Mouse (Mus musculus) forebrain, postnatal 0 days (tissue): ENCODE results near the gene Nrarp. TPM values are rescaled to one million over a fixed set of nuclear protein-coding genes. Genes with fewer than 3 reads are reported as not detected.

Source experiments
- ATAC-seq: fragments of 200-750 bp; cut with Nextera tagmentation; 2 replicates; pipeline ENCODE4 v1.8.0; 2017; ENCODE audit warnings: mild to moderate bottlenecking, moderate library complexity
- DNase-seq: peaks from one replicate; pipeline ENCODE4 v3.0.0-alpha.2; 2015
- H3K27ac ChIP-seq: fragments of 300-500 bp; sonication (generic); 2 replicates; pipeline ENCODE4 v1.5.1; 2014; ENCODE audit warnings: low read depth, mild to moderate bottlenecking, antibody characterized with exemption, low read length, moderate library complexity, mixed read lengths
- H3K27me3 ChIP-seq: fragments of 300-500 bp; sonication (generic); 2 replicates; pipeline ENCODE4 v1.6.1; 2014; ENCODE audit warnings: mild to moderate bottlenecking, low read length, mixed read lengths; ENCODE audit not compliant: insufficient read depth
- H3K36me3 ChIP-seq: fragments of 300-500 bp; sonication (generic); 2 replicates; pipeline ENCODE4 v1.6.1; 2014; ENCODE audit warnings: mild to moderate bottlenecking, moderate library complexity; ENCODE audit not compliant: insufficient read depth
- H3K4me1 ChIP-seq: fragments of 300-500 bp; sonication (generic); 2 replicates; pipeline ENCODE4 v1.6.1; 2014; ENCODE audit warnings: antibody characterized with exemption; ENCODE audit not compliant: insufficient read depth
- H3K4me2 ChIP-seq: fragments of 300-500 bp; sonication (generic); 2 replicates; pipeline ENCODE4 v1.6.1; 2014; ENCODE audit warnings: low read depth, mild to moderate bottlenecking, moderate library complexity
- H3K4me3 ChIP-seq: fragments of 300-500 bp; sonication (generic); 2 replicates; pipeline ENCODE4 v1.5.1; 2014; ENCODE audit warnings: low read depth, low read length, mixed read lengths
- H3K9ac ChIP-seq: fragments of 300-500 bp; sonication (generic); 2 replicates; pipeline ENCODE4 v1.6.1; 2014; ENCODE audit warnings: mild to moderate bottlenecking
- H3K9me3 ChIP-seq: fragments of 300-500 bp; sonication (generic); 2 replicates; pipeline ENCODE4 v1.6.1; 2016; ENCODE audit warnings: low read length
- CTCF ChIP-seq: sonication (generic); IDR thresholded peaks from 2 replicates; pipeline ENCODE4 v1.5.1; 2016; ENCODE audit warnings: antibody characterized with exemption, control low read depth, low read depth
- WGBS: fragments of 180-500 bp; shearing (Covaris S2); extraction: QIAGEN DNeasy Blood & Tissue Kit; methylation state at CpG from one replicate; pipeline ENCODE4 v1.1.7; 2014; 5-methylcytosine and 5-hydroxymethylcytosine counted together
- polyA plus RNA-seq: library from polyadenylated mRNA; unstranded; fragments of >200 nt; fragmentation: Nextera tagmentation; extraction: Ambion mirVana; gene quantifications from 2 replicates; pipeline ENCODE4 v1.2.1, GENCODE M21; 2015
- total RNA-seq: library from RNA; depleted of rRNA; stranded (reverse); fragments of >200 nt; gene quantifications from 2 replicates; pipeline ENCODE4 v1.2.3, GENCODE M21; 2014

The Nrarp gene
- total and polyA plus RNA-seq, 2 experiments from 2014 or later = 17.8 to 40.0 TPM

DNA sequence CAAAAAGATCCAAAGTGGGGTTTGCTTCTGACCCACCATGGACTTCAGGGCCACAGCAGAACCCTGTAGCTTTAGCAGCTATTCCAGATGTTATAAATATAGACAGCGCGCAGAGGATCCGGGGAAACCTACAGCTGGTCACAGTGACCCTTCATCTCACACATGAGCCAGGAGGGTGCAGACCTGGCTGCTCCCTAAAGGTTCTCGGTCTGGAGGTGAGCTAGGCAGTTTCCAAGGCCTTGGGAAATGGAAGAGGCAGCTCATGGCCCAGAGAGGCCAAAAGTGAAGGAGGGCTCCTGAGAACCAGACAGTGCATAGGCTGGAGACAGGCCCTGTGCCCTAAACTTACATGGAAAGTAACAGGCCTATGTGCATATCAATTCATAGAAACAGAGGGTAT, 6.7 kb upstream of the Nrarp start:
- Histone ChIP-seq H3K4me2 (no peak overlapping the region), H3K9ac (no peak overlapping the region), H3K36me3 (no peaks in the 10 kb centered on the region), H3K4me1 (peaks cover 6% of the 10 kb centered on the region), H3K4me3 (no peak overlapping the region), H3K9me3 (no peaks in the 10 kb centered on the region), H3K27me3 (no peaks in the 10 kb centered on the region), H3K27ac (no peak overlapping the region)
- WGBS = 98% methylated on average over 4 of the region's 4 CpGs
- ATAC-seq (no peak), DNase-seq (no peak)
- TF ChIP-seq CTCF = no peak

DNA sequence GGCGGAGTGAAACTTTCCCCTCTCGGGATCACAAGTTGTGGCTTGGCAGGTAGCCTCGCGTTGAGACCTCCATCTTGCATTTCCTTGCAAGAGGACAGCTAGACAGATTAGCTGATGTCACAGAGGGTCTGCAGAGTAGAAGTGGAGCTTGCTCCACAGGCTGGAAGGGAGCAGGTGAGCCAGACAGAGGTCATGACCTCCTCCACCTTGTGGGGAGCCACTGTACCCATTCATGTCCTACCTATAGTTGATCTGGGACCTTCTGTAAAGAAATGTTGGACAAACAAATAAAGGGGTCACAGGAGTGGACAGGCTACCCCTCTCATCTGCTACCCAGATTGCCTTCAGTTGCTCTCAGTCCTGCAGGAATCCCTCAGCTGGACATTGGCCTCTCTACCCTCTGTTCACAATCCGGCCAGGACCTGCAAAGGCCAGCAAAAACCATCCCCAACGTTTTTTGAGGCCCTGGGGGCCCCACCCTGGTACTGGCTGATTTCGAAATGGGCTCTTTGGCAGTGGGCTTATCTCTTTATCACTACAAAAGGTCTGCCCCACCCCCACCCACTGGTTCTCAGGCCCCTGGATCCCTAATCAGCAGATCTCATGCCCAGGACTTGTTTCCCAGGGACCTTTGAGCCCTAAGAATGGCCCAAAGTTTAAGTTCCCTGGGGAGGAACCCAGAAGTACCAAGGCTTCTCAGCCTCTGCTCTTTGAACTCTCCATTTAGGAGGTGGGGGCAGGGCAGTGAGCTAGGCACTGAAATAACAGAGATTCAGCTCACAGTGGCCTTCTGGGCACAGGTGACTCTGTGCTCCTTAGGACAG, 5.5 kb upstream of the Nrarp start:
- no peak for TF ChIP-seq CTCF
- no peaks in the 10 kb centered on the region for H3K36me3 ChIP-seq
- peaks cover 2% of the 10 kb centered on the region; the same call in 1 of the 2 replicates for H3K4me1 ChIP-seq
- H3K9me3 ChIP-seq = no peaks in the 10 kb centered on the region
- H3K4me2 ChIP-seq = no peak overlapping the region
- H3K4me3 ChIP-seq = no peak overlapping the region
- no peak overlapping the region for H3K27ac ChIP-seq
- ATAC-seq (no peak), DNase-seq (no peak)
- no peak overlapping the region for H3K9ac ChIP-seq
- H3K27me3 ChIP-seq = no peaks in the 10 kb centered on the region
- 63% methylated on average over 7 of the region's 7 CpGs for WGBS

DNA sequence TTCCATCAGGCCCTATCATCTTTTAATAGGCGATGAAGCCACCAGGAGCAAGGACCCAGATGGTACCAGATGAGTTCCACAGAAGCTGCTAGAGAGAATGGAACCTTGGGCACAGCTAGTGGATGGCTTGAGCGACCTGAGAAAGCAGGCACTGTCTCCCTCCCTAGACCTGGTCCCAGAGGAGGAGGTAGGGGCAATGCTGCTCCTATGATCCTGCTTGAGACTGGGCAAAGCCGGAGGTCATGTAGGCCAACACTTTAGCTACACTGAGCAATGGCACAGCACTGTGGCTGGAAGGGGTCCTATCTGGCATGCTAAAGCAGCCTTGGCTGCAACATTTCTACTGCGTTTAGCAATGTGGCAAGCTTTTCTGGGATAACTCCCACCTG, 4.9 kb upstream of the Nrarp start:
- no peak for ATAC-seq
- no peak overlapping the region for H3K27ac ChIP-seq
- H3K27me3 ChIP-seq = no peaks in the 10 kb centered on the region
- H3K36me3 ChIP-seq = no peaks in the 10 kb centered on the region
- DNase-seq = no peak
- WGBS = 74% methylated on average over 4 of the region's 4 CpGs
- no peak overlapping the region for H3K4me3 ChIP-seq
- TF ChIP-seq CTCF = no peak
- H3K4me2 ChIP-seq = no peak overlapping the region
- H3K9me3 ChIP-seq = no peaks in the 10 kb centered on the region
- H3K4me1 ChIP-seq = peaks cover 2% of the 10 kb centered on the region; the same call in 1 of the 2 replicates
- H3K9ac ChIP-seq = no peak overlapping the region

DNA sequence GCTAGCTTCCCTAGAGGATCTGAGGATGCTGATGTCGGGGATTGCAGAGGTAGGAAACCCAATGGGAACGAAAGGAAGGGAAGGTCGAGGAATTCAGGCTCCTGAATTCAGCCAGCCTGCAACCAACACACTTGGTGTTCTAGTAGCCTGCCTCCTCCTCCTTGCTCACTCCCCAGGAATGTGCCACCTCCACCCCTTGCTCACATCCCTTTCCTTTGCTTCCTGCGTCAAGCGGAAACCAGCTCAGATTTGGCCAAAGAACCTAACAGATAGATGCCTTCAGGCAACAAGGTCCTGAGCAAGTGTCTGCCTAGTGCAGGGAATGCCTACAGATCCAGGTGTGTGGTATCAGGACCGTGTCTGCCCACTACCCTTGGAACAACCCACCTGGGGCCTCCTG, 4.0 kb upstream of the Nrarp start:
- Histone ChIP-seq H3K9me3 (no peaks in the 10 kb centered on the region), H3K36me3 (no peaks in the 10 kb centered on the region), H3K9ac (no peak overlapping the region), H3K27ac (no peak overlapping the region), H3K27me3 (no peaks in the 10 kb centered on the region), H3K4me3 (no peak overlapping the region), H3K4me1 (peaks cover 2% of the 10 kb centered on the region; the same call in 1 of the 2 replicates), H3K4me2 (no peak overlapping the region)
- no peak for TF ChIP-seq CTCF
- WGBS = 66% methylated on average over 6 of the region's 6 CpGs
- DNase-seq = no peak
- ATAC-seq = no peak

DNA sequence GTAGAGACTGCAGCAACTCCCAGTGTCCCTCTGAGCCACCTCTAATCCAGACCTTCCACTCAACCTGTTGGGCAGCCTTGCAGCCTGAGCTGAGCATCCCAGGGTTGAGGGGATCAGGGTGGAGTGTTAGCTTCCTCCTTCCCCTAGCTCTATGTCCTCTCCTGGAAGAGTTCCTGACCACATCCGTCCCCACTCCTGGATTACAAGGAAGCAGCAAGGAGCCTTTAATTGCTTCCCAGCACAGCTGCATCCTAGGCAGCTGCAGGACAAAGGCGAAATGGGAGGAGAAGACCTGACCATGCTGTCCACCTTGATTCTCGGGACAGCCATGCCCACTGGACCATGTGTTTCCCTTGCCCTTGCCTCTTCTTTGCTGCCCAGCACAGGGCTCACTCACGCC, 3.5 kb upstream of the Nrarp start:
- no peak for TF ChIP-seq CTCF
- ATAC-seq (no peak), DNase-seq (no peak)
- H3K9ac ChIP-seq = peak overlapping the region; percentile 15; the same call in 1 of the 2 replicates
- peak overlapping the region; percentile 9; the same call in 1 of the 2 replicates for H3K4me2 ChIP-seq
- H3K4me3 ChIP-seq = no peak overlapping the region
- H3K4me1 ChIP-seq = peaks cover 6% of the 10 kb centered on the region; the same call in 1 of the 2 replicates
- H3K27me3 ChIP-seq = no peaks in the 10 kb centered on the region
- H3K27ac ChIP-seq = peak overlapping the region; percentile 70
- no peaks in the 10 kb centered on the region for H3K36me3 ChIP-seq
- 21% methylated on average over 4 of the region's 4 CpGs for WGBS
- no peaks in the 10 kb centered on the region for H3K9me3 ChIP-seq

DNA sequence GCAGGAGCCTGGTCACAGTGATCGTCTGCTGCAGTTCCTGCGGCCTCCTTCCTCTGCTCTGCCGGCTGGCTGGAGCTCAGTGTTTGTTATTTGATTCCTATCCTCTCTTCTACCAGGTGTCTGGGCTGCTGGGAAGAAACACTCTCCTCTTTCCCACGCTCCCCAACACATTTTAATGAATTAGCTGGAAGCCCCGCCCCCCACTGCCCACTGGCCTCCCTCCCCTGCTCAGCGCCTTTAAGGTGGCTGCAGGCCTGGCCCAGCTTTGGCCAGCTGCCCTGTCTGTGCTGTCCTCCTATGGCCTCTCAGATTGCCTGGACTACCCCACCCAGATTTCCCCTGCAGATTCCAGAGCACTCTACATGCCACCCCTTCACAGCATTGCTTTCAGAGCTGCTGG, 2.9 kb upstream of the Nrarp start:
- peak; percentile 13 for ATAC-seq
- peak; percentile 57 for DNase-seq
- H3K27ac ChIP-seq = peak overlapping the region; percentile 78
- H3K4me2 ChIP-seq = 0 out of 2 replicates have a peak overlapping the region, but pooled peaks have one; percentile 13
- no peaks in the 10 kb centered on the region for H3K36me3 ChIP-seq
- 11% methylated on average over 6 of the region's 6 CpGs for WGBS
- H3K27me3 ChIP-seq = no peaks in the 10 kb centered on the region
- H3K9ac ChIP-seq = peak overlapping the region; percentile 15; the same call in 1 of the 2 replicates
- no peak overlapping the region for H3K4me3 ChIP-seq
- peaks cover 10% of the 10 kb centered on the region; the same call in 1 of the 2 replicates for H3K4me1 ChIP-seq
- H3K9me3 ChIP-seq = no peaks in the 10 kb centered on the region
- TF ChIP-seq CTCF = no peak

DNA sequence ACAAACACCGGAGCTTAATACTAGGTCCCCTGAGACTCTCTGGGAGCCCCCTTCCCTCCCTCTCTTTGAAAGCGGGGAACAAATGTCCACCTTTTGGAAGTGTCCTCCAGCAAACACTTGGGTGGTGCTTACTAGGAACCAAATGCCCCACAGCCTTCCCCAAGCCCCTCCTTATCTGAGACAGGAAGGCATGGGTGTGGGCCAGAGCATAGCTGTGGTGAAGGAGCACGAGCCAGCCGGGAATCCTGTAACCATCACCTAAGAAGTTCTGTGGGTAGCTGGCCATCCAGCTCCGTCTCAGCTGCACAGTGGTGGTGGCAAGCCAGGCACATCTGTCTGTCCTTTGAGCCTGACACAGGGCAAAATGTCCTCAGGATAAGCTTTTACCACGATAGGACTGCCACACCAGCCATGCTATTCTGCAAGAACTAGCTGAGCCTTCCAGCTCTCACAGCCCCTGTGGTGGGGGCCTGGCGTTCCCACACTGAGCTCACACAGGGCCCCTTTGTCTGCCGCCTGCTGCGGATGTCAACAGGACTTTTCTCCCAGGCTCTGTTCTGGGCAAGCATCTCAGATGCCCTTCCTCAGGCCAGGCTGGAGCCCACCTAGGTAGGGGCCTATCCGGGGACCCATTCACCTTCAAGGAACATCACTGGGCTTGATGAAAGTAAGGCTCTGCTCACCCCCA, 2.1 kb upstream of the Nrarp start:
- H3K9me3 ChIP-seq = no peaks in the 10 kb centered on the region
- 18% methylated on average over 10 of the region's 10 CpGs for WGBS
- H3K4me3 ChIP-seq = no peak overlapping the region
- ATAC-seq = peak; percentile 18
- peak overlapping the region; percentile 78 for H3K27ac ChIP-seq
- peaks cover 10% of the 10 kb centered on the region; the same call in 1 of the 2 replicates for H3K4me1 ChIP-seq
- 0 out of 2 replicates have a peak overlapping the region, but pooled peaks have one; percentile 13 for H3K4me2 ChIP-seq
- H3K27me3 ChIP-seq = no peaks in the 10 kb centered on the region
- no peaks in the 10 kb centered on the region for H3K36me3 ChIP-seq
- peak overlapping the region; percentile 14; the same call in 1 of the 2 replicates for H3K9ac ChIP-seq
- no peak for DNase-seq
- TF ChIP-seq CTCF = no peak
